Mouse (Mus musculus) left cerebral cortex, adult 11 months (tissue): ENCODE measurements around the gene Bcl6.

Source experiments
- DNase-seq: peaks from one replicate; pipeline ENCODE4 v3.0.0; 2022; ENCODE audit warnings: low spot score

The Bcl6 gene

GRCm38 (mm10) chr16:23988466-23989208, at the start of gene Bcl6, which contains the start of gene Gm37419:
Gene Bcl6 (minus strand): TSS chr16:23988852.
Gene Gm37419 (plus strand): TSS chr16:23988482.
- DNase-seq, result peak; percentile 83

DNA sequence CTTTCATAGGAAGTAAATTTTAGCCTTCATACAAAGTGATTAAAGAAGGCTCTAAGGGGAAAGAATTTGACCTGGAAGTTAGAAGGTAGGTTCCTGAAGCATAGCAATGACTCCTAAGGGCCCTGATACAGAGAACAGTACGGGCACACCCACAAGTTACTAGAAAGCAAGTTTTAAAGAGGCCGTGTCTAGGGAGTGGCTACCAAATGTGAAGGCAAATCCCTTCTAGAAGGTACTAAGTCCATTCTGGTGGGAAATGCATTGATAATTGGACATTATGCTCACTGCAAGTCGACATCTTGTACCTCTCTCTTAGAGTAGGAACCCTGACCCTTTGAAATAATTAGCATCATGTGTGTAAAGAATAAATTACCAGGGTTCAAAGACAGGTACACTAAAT, 47.7 kb upstream of the Bcl6 start:
- no peak for DNase-seq

- DNase-seq, result no peak
These were observed 47.1 kb upstream of the Bcl6 start for GRCm38 (mm10) chr16:24035767-24036166.

DNA sequence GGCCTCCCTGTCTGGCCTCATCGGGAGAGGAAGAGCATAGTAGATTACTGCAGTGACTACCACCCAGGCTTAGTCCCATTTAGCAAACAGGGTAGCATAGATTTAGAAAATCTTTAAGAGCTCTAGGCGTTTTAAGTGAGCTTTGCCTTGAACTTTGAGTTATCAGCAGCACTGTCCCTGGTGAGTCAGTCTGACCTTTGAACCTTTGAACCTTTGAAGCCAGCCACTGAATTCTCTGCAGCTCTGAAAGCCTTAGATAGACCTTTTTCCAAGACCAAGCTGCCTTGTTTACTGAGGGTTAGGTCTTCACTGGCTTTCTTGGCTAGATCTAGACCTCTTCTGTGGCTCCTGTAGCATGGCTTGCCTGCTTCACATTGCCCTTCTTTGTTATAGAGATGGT, 45.8 kb upstream of the Bcl6 start:
- DNase-seq, result no peak

GRCm38 (mm10) chr16:24033259-24033658, 44.6 kb upstream of the Bcl6 start:
- no peak for DNase-seq

DNA sequence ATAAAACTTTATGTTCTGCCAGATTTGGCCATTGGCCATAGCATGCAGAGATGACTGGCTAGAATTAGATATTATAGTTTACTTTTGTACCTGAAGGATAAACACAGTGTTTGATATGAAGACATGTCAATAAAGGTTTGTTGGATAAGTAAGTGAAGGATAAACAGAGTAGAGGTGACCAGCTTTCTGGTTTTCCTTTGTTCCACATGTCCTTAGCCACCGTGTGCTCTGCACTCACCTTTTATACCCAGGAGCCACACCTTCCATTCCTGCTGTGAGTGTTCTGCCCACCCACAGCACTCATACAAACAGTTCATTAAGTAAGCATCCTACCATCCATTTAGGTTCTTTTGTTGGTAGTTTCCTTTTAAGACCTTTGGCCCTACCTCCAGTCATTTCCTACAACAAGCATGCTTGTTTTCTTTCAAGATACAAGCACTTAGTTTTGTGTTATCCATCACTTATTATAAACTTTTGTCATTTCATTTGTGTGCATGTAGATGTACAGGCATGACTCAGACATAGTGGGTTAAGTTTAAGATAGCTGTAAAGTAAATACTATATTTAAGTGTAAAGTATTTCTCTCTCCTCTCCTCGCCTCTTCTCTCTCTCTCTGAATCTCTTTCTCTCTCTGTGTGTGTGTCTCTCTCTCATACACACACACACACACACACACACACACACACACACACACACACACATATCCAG, 41.5 kb upstream of the Bcl6 start:
- no peak for DNase-seq

- no peak for DNase-seq
These were observed 36.8 kb upstream of the Bcl6 start for GRCm38 (mm10) chr16:24025442-24025841.

DNA sequence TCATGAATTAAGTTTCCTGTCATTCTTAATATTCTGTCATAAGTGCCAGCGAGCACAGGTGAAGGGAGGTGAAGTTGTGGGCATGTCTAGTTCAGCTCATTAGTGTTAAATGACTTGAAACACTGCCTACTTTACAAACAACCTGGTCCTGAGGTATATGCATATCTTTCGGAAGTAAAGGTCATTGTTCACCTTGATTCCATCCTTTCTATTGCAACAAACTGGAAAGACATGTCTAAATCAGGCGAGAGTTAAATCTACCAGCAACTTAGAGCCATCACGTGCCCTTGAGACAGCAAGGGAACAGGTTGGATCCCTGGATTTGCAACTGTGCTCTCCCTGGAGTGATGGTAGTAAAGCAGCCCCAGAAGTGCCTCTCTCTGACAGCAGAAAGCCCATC, 34.0 kb upstream of the Bcl6 start:
- no peak for DNase-seq

DNA sequence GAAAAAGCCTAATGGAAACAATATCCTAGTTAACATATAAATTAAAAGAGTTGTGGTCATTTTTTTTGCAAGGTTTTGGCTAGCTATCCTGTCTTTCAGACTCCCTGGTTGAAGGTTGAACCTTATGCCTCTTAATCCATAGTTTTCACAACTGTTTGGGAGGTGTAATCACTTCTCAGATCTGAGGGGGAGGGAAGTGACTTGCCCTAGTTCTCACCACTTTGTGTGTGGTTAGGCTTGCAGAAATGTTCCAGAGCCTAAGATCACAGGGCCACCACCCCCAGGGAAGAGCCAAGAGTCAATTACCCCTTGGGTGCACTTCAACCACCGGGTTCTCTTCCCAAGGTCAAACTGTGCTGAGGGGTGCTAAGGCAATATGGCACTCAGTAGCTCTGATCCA, 33.1 kb upstream of the Bcl6 start:
- DNase-seq, result no peak

DNA sequence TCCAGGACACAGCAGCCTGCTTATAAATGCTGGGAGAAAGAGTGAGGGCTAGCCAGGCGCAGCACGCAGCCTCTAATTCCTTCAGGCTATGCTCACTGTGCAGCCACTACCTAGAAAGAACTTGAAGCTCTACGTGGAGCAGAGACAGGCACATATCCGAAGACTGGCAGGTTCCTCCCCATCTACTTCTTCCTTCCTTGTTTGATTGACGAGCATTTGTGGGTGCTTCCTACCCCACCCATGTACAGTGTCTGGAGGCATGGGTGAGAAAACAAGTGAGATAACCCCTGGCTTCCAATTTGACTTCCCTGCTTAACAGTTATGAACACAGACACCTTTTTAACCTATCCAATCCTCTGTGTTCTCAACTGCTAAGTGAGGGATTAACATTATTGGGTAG, 28.1 kb upstream of the Bcl6 start:
- DNase-seq, result no peak

DNA sequence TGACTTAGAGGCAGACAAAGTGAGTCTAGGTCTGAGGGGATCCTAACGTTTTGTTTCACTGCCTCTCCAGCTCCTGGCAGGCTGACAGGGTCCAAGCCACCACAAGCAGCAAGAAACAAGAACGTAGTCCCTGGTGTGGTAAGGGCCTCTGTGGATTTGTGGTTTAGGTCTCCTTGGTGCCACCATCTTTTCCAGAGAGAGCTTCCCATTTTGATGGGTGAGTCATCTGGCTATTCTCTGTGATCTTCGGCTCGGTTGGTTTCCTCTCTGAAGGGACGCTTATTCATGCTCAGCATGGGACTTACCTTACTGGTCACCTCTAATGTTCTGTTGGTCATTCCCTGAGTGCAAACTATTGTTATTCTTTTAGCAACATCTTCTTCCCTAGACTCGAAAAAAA, 27.6 kb upstream of the Bcl6 start:
- no peak for DNase-seq

- no peak for DNase-seq
These were observed 25.7 kb upstream of the Bcl6 start for GRCm38 (mm10) chr16:24014378-24014777.

DNA sequence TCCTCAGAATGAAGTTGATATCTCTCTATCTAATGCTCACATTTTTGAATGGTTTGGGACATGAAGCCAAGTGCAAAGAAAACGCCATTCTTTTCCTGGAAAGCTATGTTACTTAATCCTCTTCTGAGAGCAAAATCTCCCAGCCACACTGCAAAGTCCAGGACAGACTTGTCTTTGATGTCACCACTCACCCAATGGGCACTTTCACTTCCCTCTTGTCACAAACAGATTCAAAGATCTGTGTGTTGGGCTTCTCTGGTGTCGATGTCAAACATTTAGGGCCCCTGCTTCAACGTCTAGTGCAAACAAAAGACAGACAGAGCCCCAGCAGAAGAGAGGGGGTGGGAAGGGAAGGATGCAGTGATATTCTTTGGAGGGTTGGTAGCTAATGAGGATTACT, 23.4 kb upstream of the Bcl6 start:
- DNase-seq, result no peak

DNA sequence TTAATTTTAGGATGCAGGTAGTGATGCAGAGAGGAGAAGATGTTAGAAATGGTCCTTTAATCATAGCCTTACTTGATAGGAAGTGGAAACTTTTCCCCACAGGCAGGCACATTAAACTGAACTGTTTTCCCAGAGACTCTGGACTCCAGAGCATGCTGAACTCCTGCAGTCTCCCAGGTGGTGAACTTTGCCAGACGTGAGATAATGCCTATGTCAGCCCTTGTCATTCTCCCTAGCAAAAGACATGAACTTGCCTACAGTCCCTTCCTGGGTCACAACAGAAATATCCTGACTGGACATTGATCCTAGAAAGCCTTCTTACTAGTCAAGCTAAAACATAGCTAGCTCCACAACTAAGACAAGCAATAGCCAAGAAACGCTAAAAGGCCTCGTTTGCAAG, 22.7 kb upstream of the Bcl6 start:
- no peak for DNase-seq

DNA sequence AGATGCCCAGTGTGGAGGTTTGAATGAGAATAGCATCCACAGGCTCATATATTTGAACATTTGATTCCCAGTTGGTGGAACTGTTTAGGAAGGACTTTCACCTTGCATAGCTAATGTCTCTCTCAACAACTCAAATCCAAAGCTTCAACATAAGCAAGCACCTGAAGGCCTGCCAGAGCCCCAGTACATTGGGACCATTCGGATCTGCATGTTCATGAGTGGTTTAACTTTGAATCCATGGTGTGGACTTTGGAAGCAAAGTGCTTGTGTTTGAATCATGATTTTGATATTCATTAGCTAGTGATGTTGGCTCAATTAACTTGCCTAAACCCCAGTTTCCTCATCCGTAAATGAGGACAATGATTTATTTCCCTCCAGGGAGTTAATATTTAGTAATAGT, 21.2 kb upstream of the Bcl6 start:
- no peak for DNase-seq

DNA sequence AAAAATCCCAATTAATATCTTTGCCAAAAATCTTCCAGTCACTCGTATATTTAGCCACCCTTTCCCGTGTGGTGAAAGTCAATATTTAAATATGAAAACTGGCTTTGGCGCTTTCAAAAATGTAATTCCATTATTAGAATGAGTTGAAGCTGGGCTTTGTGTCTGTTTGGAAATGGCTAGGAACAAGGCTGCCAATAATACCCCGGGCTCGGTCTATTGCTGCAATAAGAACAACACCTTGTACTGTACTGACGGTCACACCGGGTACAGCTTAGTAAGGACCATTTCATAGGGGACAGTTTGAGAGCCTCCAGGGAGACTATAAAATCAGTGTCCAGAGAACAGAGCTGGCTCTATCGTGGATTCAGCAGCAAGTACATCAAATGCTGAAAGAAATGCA, 17.3 kb upstream of the Bcl6 start:
- DNase-seq, result no peak

DNA sequence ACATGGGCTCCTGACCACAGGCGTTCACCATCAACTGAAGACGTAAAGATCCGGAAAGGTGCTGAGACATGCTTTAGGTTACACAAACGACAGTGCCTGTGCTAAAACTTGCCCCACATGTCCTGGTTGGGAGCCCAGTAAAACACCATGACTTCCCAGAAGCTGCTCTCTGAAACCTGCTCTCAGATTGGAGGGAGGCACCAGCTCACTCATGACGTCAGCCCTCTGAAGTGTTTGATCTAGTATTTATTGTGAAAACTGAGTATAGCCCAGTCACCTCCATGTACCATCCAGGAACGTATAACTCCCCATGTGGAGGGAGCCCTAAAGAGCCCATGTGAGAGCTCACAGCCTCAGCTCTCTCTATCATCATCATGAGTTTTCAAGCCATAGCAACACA, 9.3 kb upstream of the Bcl6 start:
- no peak for DNase-seq

DNA sequence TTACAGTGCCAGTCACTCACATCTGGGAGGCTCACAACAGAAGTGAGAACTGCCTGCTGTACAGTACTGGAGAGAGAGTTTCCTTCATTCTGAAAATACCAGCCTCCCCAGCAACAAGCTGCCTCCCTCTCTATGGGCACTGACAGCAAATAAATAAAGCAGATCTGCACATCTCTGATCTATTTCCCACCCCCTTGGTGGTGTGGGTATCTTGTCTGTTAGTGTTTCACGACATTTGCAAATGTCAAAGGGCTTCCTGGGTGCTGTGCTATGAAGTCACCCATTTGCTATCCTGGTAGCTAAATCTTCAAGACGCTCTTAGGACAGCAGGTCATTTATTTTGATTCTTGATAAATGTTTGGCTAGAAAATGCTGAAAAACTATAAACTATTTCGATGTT, 8.6 kb upstream of the Bcl6 start:
- no peak for DNase-seq

- no peak for DNase-seq
These were observed 7.7 kb upstream of the Bcl6 start for GRCm38 (mm10) chr16:23996342-23996741.

GRCm38 (mm10) chr16:23993351-23994321, 5.0 kb upstream of the Bcl6 start:
- DNase-seq, result no peak

DNA sequence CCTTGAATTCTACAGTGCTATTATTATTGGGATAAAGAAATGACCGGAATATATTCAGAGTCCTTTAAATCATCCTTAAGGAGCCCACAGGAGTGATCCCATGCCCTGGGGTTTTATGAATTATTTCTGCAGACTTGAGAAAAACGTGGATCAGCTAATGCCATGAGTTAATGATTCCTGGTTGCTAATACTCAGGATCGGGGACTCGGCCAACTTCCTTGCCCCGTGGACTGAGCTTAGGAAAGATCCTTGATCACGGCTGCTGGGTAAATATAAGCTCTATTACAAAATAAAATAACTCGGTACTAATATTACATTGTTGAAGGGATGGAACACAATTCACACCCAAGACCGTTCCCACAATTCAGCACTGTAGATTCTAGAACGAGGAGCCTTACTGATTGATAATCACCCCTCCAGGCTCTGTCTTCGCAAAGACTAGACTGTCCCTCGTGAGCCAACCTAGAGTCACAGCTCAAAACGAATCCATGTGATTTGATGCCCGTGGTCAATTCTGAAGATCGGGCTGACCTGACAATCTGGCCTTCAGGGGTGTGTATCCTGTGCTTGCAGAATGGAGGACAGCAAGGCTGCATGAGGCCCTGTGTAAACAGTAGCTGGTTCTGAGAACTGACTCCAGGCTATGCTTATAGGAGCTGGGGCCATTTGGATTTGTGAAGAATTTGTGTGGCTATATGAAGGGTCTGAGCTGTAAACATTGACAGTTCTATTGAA, 3.4 kb upstream of the Bcl6 start:
- no peak for DNase-seq

- peak; percentile 73 for DNase-seq
These were observed 2.5 kb upstream of the Bcl6 start for GRCm38 (mm10) chr16:23991170-23991569.
